Mouse (Mus musculus) kidney, embryonic 16.5 days (tissue): ENCODE results near the gene Aspm. TPM values are rescaled to one million over a fixed set of nuclear protein-coding genes. Genes with fewer than 3 reads are reported as not detected.
"Not testable (repeated sequence)": the region's sequence is repeated elsewhere in the genome, so short reads cannot be mapped to it uniquely, and the experiment has no call there.

ENCODE experiments used
- ATAC-seq: fragments of 200-750 bp; cut with Nextera tagmentation; 2 replicates; pipeline ENCODE4 v1.8.0; 2017; ENCODE audit warnings: moderate TSS enrichment; ENCODE audit not compliant: low FRiP score, low TSS enrichment
- H3K27ac ChIP-seq: fragments of 300-500 bp; sonication (generic); 2 replicates; pipeline ENCODE4 v1.5.1; 2014; ENCODE audit warnings: low read length
- H3K27me3 ChIP-seq: fragments of 300-500 bp; sonication (generic); 2 replicates; pipeline ENCODE4 v1.6.1; 2014; ENCODE audit warnings: low read length, control low read depth, mixed read lengths; ENCODE audit not compliant: insufficient read depth
- H3K36me3 ChIP-seq: fragments of 300-500 bp; sonication (generic); 2 replicates; pipeline ENCODE4 v1.6.1; 2014; ENCODE audit warnings: low read length, control low read depth, mixed read lengths; ENCODE audit not compliant: insufficient read depth
- H3K4me1 ChIP-seq: fragments of 300-500 bp; sonication (generic); 2 replicates; pipeline ENCODE4 v1.6.1; 2014; ENCODE audit warnings: low read length, control low read depth, mixed read lengths; ENCODE audit not compliant: insufficient read depth
- H3K4me2 ChIP-seq: fragments of 300-500 bp; sonication (generic); replicated peaks from 2 replicates; pipeline ENCODE4 v1.6.1; 2014; ENCODE audit warnings: low read depth, low read length
- H3K4me3 ChIP-seq: fragments of 300-500 bp; sonication (generic); 2 replicates; pipeline ENCODE4 v1.5.1; 2014; ENCODE audit warnings: mild to moderate bottlenecking, low read length
- H3K9ac ChIP-seq: fragments of 300-500 bp; sonication (generic); replicated peaks from 2 replicates; pipeline ENCODE4 v1.6.1; 2014; ENCODE audit warnings: low read length
- H3K9me3 ChIP-seq: fragments of 300-500 bp; sonication (generic); 2 replicates; pipeline ENCODE4 v1.6.1; 2016; ENCODE audit warnings: low read length, control low read depth
- WGBS: fragments of 180-500 bp; shearing (Covaris S2); extraction: QIAGEN DNeasy Blood & Tissue Kit; methylation state at CpG from one replicate; pipeline ENCODE4 v1.1.7; 2014; 5-methylcytosine and 5-hydroxymethylcytosine counted together
- polyA plus RNA-seq: library from polyadenylated mRNA; unstranded; fragments of >200 nt; fragmentation: Nextera tagmentation; extraction: Ambion mirVana; gene quantifications from 2 replicates; pipeline ENCODE4 v1.2.1, GENCODE M21; 2015

The Aspm gene
- polyA plus RNA-seq, 1 experiment from 2014 or later, result 12.4 TPM

DNA sequence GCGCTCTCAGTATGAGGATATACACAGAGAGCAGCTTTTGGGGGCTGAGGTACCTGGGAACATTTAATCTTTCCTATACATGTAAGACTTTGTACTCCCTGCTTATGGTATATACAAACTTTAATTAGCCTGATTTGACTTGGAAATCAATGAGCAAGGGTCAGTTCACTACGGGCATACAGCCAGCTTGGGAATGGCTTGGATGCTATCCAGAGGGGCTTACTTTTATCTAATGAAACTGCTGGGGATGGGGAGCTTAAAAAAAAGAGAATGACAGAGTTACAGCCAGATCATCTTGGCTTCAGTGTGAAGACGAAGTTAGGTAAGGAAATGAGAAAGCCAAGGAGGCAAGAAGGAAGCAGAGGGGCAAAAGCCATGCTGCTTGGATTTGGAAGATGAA is 29.6 kb upstream of the Aspm start:
- H3K9me3 ChIP-seq, result no peaks in the 10 kb centered on the region
- H3K4me2 ChIP-seq, result peak overlapping the region; percentile 28
- no peaks in the 10 kb centered on the region for H3K27me3 ChIP-seq
- no peak overlapping the region for H3K27ac ChIP-seq
- 30% methylated on average over 3 of the region's 3 CpGs for WGBS
- peak overlapping the region; percentile 14 for H3K4me3 ChIP-seq
- H3K9ac ChIP-seq, result 0 out of 2 replicates have a peak overlapping the region, but pooled peaks have one; percentile 0
- H3K4me1 ChIP-seq, result peaks cover 30% of the 10 kb centered on the region
- peaks cover 9% of the 10 kb centered on the region for H3K36me3 ChIP-seq
- no peak for ATAC-seq

GRCm38 (mm10) chr1:139438373-139438772 is 16.2 kb upstream of the Aspm start:
- Histone ChIP-seq H3K27ac (no peak overlapping the region), H3K27me3 (no peaks in the 10 kb centered on the region), H3K36me3 (peaks cover 32% of the 10 kb centered on the region), H3K9ac (no peak overlapping the region), H3K9me3 (no peaks in the 10 kb centered on the region), H3K4me3 (no peak overlapping the region), H3K4me2 (no peak overlapping the region), H3K4me1 (no peaks in the 10 kb centered on the region)
- no peak; the same call in 1 of the 2 replicates for ATAC-seq

DNA sequence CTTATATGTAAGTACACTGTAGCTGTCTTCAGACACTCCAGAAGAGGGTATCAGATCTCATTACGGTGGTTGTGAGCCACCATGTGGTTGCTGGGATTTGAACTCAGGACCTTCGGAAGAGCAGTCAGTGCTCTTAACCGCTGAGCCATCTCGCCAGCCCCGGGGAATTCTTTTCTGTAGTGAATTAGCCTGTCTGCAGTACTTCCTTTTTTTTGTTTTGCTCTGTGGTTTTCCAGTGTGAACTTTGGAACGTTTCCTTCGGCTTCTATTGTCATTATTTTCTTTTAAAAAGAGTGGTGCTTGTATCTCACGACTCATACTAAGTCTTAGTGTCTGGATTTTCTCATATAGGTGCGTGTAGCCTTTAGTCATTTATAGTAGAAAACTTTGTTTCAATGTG is 11.5 kb upstream of the Aspm start:
- not testable (repeated sequence) for H3K4me3 ChIP-seq, H3K4me2 ChIP-seq, H3K9ac ChIP-seq, H3K4me1 ChIP-seq, H3K27me3 ChIP-seq, H3K27ac ChIP-seq, H3K9me3 ChIP-seq, ATAC-seq
- peaks cover 17% of the 10 kb centered on the region; the same call in 1 of the 2 replicates for H3K36me3 ChIP-seq
- 88% methylated on average over 9 of the region's 9 CpGs for WGBS

DNA sequence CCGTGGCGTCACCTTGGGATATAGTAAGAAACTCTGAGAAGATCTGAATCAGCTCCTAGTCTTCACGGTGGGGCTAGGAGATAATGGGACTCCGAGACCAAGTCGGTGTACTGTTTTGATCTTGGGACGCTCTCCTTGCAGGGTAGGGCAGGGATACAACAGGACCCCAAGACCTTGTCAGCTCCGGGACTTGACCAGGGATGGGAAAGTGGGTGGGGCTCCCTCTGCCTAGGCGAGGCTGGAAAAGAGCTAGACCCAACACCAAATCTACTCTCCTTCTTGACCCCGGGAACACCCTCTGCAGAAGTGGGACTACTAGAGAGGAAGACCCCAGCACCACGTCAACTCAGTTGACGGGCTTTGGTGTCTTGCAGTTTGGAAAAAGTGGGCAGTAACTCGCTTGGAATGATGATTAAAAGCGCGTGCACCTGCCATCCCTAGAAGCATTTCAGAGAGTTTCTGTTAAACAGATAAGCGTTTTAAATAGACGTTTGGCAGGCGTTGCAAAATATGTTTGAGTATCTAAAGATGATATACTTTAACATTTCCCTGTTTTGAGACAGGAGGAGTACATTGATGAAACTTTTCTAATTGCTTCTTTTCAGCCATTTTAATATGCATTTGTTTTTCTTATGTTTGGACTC is 776 bp downstream of the Aspm start:
- Histone ChIP-seq H3K27ac (peak overlapping the region; percentile 53; the same call in 1 of the 2 replicates), H3K4me2 (peak overlapping the region; percentile 77), H3K9me3 (no peaks in the 10 kb centered on the region), H3K4me3 (peak overlapping the region; percentile 85), H3K9ac (peak overlapping the region; percentile 72), H3K27me3 (no peaks in the 10 kb centered on the region), H3K4me1 (peaks cover 20% of the 10 kb centered on the region), H3K36me3 (peaks cover 17% of the 10 kb centered on the region)
- peak; percentile 60 for ATAC-seq
- WGBS, result 3% methylated on average over 17 of the region's 17 CpGs

DNA sequence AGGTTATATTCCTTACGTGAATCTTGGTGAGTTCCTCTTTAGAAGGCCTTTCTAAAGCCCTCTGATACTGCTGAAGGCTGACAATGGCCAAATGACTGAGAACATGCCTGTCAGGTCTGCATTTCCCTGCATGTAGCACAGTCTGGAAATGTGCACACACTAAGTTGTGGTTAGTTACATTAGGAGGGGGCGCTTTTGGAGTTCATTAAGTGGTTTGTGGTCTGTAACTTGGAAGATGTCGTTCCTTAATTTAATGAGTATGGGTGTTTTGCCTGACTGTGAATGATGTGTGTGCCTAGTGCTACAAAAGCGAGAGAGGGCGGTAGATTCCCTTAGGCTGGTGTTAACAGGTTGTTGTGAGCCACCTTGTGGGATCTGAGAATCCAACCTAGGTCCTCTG is 6.2 kb downstream of the Aspm start:
- H3K27ac ChIP-seq, result no peak overlapping the region
- H3K4me2 ChIP-seq, result no peak overlapping the region
- no peak for ATAC-seq
- peaks cover 37% of the 10 kb centered on the region for H3K36me3 ChIP-seq
- no peak overlapping the region for H3K4me3 ChIP-seq
- H3K27me3 ChIP-seq, result no peaks in the 10 kb centered on the region
- WGBS, result 80% methylated on average over 5 of the region's 5 CpGs
- H3K9ac ChIP-seq, result no peak overlapping the region
- peaks cover 16% of the 10 kb centered on the region for H3K4me1 ChIP-seq
- no peaks in the 10 kb centered on the region for H3K9me3 ChIP-seq

DNA sequence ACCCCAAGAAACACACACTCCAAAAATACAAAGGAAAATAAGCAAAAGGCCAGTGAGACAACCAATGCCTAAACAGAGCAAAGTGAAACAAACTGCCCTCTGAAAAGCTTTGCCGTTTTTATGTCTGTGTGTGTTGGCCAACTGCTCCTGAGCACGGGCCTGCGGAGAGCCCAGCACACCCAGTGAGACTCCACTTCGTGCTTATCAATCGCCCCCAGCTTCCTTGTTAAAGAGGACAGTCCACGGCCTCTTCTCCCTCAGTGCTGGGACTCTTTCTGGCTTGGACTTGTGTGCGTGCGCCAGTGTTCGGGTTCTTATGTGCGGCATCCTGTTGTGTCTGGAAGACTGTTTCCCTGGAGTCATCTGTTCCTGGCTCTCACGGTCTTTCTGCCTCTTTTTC is 11.4 kb downstream of the Aspm start:
- no peak for ATAC-seq
- peaks cover 52% of the 10 kb centered on the region for H3K36me3 ChIP-seq
- no peak overlapping the region for H3K4me3 ChIP-seq
- H3K4me1 ChIP-seq, result no peaks in the 10 kb centered on the region
- no peak overlapping the region for H3K9ac ChIP-seq
- WGBS, result 94% methylated on average over 11 of the region's 11 CpGs
- no peak overlapping the region for H3K4me2 ChIP-seq
- H3K27ac ChIP-seq, result no peak overlapping the region
- no peaks in the 10 kb centered on the region for H3K27me3 ChIP-seq
- H3K9me3 ChIP-seq, result no peaks in the 10 kb centered on the region

DNA sequence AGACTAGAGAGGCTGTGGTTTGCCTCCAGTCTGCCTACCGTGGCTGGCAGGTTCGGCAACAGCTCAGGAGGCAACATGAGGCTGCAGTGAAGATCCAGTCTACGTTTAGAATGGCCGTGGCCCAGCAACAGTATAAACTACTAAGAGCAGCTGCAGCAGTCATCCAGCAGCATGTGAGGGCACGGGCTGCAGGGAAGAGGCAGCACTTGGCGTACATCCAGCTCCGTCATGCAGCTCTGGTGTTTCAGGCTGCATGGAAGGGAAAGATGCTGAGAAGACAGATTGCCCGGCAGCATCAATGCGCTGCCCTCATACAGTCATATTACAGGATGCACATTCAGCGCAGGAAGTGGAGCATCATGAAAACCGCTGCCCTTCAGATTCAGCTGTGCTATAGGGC is 24.3 kb downstream of the Aspm start:
- Histone ChIP-seq H3K9ac (no peak overlapping the region), H3K9me3 (no peaks in the 10 kb centered on the region), H3K36me3 (peaks cover 65% of the 10 kb centered on the region), H3K4me1 (no peaks in the 10 kb centered on the region), H3K27ac (no peak overlapping the region), H3K4me3 (no peak overlapping the region), H3K4me2 (no peak overlapping the region), H3K27me3 (no peaks in the 10 kb centered on the region)
- ATAC-seq, result no peak
- WGBS, result 93% methylated on average over 11 of the region's 11 CpGs

- Histone ChIP-seq H3K9me3 (no peaks in the 10 kb centered on the region), H3K4me2 (no peak overlapping the region), H3K4me3 (no peak overlapping the region), H3K36me3 (peaks cover 57% of the 10 kb centered on the region), H3K9ac (no peak overlapping the region), H3K27me3 (no peaks in the 10 kb centered on the region), H3K4me1 (no peaks in the 10 kb centered on the region), H3K27ac (no peak overlapping the region)
- 92% methylated on average over 8 of the region's 8 CpGs for WGBS
- ATAC-seq, result no peak
Observed at GRCm38 (mm10) chr1:139480246-139480645, 25.7 kb downstream of the Aspm start.

DNA sequence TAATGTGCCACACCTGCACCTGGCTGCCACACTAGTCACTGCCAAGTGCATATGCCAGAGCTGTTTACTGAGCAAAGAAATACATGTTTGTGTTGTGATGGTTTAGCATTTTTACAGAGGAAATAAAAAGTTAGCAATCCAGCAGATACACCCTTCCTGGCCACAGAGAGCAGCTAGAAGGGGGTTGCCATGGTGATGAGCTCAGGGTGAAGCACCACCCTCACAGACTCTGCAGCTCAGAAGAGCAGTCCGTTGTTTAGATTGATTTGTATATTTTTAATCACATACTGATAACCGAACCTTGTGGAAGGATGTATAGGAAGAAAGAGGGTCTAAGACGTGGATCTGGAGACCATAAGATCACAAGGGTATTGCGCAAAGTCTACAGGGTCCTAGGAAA is 26.6 kb downstream of the Aspm start:
- no peak overlapping the region for H3K9ac ChIP-seq
- no peak for ATAC-seq
- no peaks in the 10 kb centered on the region for H3K27me3 ChIP-seq
- no peak overlapping the region for H3K4me2 ChIP-seq
- H3K36me3 ChIP-seq, result peaks cover 50% of the 10 kb centered on the region
- H3K9me3 ChIP-seq, result no peaks in the 10 kb centered on the region
- H3K27ac ChIP-seq, result no peak overlapping the region
- H3K4me1 ChIP-seq, result no peaks in the 10 kb centered on the region
- no peak overlapping the region for H3K4me3 ChIP-seq
- 89% methylated on average over 4 of the region's 4 CpGs for WGBS

DNA sequence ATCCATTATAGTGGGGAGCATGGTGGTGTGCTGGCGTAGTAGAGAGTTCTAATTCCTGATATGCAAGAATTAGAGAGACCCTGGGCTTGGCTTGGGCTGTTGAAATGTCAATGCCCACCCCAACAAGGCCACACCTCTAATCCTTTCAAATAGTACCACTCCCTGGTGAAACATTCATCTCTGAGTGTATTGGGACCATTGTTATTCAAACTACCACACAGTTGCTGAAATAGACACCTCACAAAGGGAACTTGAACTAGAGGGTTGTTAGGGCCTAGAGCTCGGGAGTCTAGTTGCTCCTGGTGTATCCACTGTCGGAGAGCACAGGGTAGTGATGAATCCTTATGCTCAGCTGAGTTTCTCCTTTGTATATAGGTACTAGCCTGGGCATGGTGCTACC is 40.1 kb downstream of the Aspm start:
- Histone ChIP-seq H3K27me3 (no peaks in the 10 kb centered on the region), H3K4me3 (no peak overlapping the region), H3K9ac (no peak overlapping the region), H3K4me1 (no peaks in the 10 kb centered on the region), H3K27ac (no peak overlapping the region), H3K36me3 (peaks cover 36% of the 10 kb centered on the region), H3K4me2 (no peak overlapping the region), H3K9me3 (no peaks in the 10 kb centered on the region)
- ATAC-seq, result no peak
- 91% methylated on average over 3 of the region's 3 CpGs for WGBS
